Mouse (Mus musculus): ENCODE results near the gene Kank2.

Kank2 gene

GRCm38 (mm10) chr9:21717015-21717414 lies 81.5 kb downstream of the Kank2 start:
- no peak for DNase-seq (ENCODE audit: low spot score)

All from ovary, adult 18-20 months (tissue).